Mouse (Mus musculus): ENCODE measurements around the gene Alpl.

DNA sequence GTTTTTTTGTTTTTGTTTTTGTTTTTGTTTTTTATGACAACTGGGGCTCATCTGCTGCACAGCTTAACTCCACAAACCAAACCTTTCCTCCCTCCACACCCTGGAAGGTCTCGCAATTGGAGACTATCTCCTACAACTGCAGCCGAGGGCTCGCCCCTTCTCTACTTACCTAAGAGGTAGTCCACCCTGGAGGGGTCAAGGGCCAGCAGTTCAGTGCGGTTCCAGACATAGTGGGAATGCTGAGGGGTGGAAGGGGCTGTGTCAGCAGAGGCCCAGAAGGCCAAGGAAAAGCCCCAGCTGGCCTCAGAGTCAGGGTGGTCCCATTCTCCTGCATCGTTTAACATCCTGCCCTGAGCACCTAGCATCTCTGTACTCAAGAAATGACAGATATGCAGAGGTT lies 48.6 kb downstream of the Alpl start:
- no peak for TF ChIP-seq POLR2A (IDR thresholded peaks at IDR 0.05; ENCODE audit: control insufficient read depth, low read depth, low read length)
- no peak for TF ChIP-seq CTCF (IDR thresholded peaks at IDR 0.05; ENCODE audit: control insufficient read depth, insufficient read depth, insufficient replicate concordance, low read depth, low read length)

Measured in testis, adult 2 months (tissue).